Mouse (Mus musculus) embryonic fibroblast, embryonic 13.5 days (primary cell): ENCODE measurements at regions not wholly inside any gene's neighbourhood (a gene's known extent, or its start where the extent isn't known, plus 50 kb on each side); places are given as distances from the start of the nearest gene placed in this dataset.

Source experiments
- H3K27ac ChIP-seq: 2 replicates; pipeline ENCODE4 v1.5.1; 2012; ENCODE audit warnings: low read length, control low read depth, inconsistent platforms; ENCODE audit not compliant: insufficient read depth
- H3K4me1 ChIP-seq: 2 replicates; pipeline ENCODE4 v1.6.1; 2011; ENCODE audit warnings: low read length; ENCODE audit not compliant: control insufficient read depth, insufficient read depth
- H3K4me3 ChIP-seq: 2 replicates; pipeline ENCODE4 v1.5.1; 2011; ENCODE audit warnings: mild to moderate bottlenecking, control low read depth, low read length; ENCODE audit not compliant: insufficient read depth
- CTCF ChIP-seq: IDR thresholded peaks from 2 replicates; pipeline ENCODE4 v1.5.1; 2011; ENCODE audit warnings: mild to moderate bottlenecking, control low read depth, low read length, moderate library complexity, borderline replicate concordance; ENCODE audit not compliant: insufficient read depth
- POLR2A ChIP-seq: IDR thresholded peaks from 2 replicates; pipeline ENCODE4 v1.6.1; 2011; ENCODE audit warnings: low read depth, mild to moderate bottlenecking, control low read depth, low read length, moderate library complexity

- H3K4me1 ChIP-seq: no peaks in the 10 kb centered on the region
- no peak overlapping the region for H3K4me3 ChIP-seq
- TF ChIP-seq POLR2A (no peak), CTCF (no peak)
- H3K27ac ChIP-seq: no peak overlapping the region
These were observed 92.3 kb downstream of the Tes start for GRCm38 (mm10) chr6:17157270-17157669.

GRCm38 (mm10) chr6:17169971-17170781 is 105.2 kb downstream of the Tes start:
- TF ChIP-seq POLR2A: no peak
- TF ChIP-seq CTCF: no peak
- no peak overlapping the region for H3K4me3 ChIP-seq
- H3K4me1 ChIP-seq: peaks cover 14% of the 10 kb centered on the region
- peak overlapping the region; percentile 85 for H3K27ac ChIP-seq

- peaks cover 14% of the 10 kb centered on the region for H3K4me1 ChIP-seq
- TF ChIP-seq POLR2A: no peak
- TF ChIP-seq CTCF: no peak
- no peak overlapping the region for H3K4me3 ChIP-seq
- H3K27ac ChIP-seq: peak overlapping the region; percentile 85
These were observed 105.9 kb downstream of the Tes start for GRCm38 (mm10) chr6:17170782-17171272.

GRCm38 (mm10) chr6:17171273-17172011 is 106.5 kb downstream of the Tes start:
- TF ChIP-seq CTCF (no peak), POLR2A (no peak)
- peak overlapping the region; percentile 85 for H3K27ac ChIP-seq
- H3K4me3 ChIP-seq: no peak overlapping the region
- H3K4me1 ChIP-seq: peaks cover 14% of the 10 kb centered on the region

GRCm38 (mm10) chr6:17172050-17172449 is 107.1 kb downstream of the Tes start:
- peak overlapping the region; percentile 85 for H3K27ac ChIP-seq
- no peak overlapping the region for H3K4me3 ChIP-seq

GRCm38 (mm10) chr6:17177153-17177552 is 103.8 kb upstream of the Cav2 start:
- TF ChIP-seq POLR2A (no peak), CTCF (no peak)
- Histone ChIP-seq H3K4me3 (no peak overlapping the region), H3K27ac (no peak overlapping the region), H3K4me1 (peaks cover under 1% of the 10 kb centered on the region; the same call in 1 of the 2 replicates)

More at GRCm38 (mm10) chr6:17172050-17172449, 107.1 kb downstream of the Tes start:
- peaks cover 14% of the 10 kb centered on the region for H3K4me1 ChIP-seq
- TF ChIP-seq POLR2A: no peak
- no peak for TF ChIP-seq CTCF

- TF ChIP-seq CTCF (no peak), POLR2A (no peak)
- no peak overlapping the region for H3K27ac ChIP-seq
- H3K4me3 ChIP-seq: no peak overlapping the region
- no peaks in the 10 kb centered on the region for H3K4me1 ChIP-seq
These were observed 101.5 kb upstream of the Cav2 start for GRCm38 (mm10) chr6:17179476-17179875.

GRCm38 (mm10) chr6:17186604-17187003 is 94.4 kb upstream of the Cav2 start:
- H3K27ac ChIP-seq: no peak overlapping the region
- no peaks in the 10 kb centered on the region for H3K4me1 ChIP-seq
- H3K4me3 ChIP-seq: no peak overlapping the region
- TF ChIP-seq POLR2A: no peak
- no peak for TF ChIP-seq CTCF

GRCm38 (mm10) chr6:17187106-17187505 is 93.9 kb upstream of the Cav2 start:
- Histone ChIP-seq H3K4me3 (no peak overlapping the region), H3K27ac (0 out of 2 replicates have a peak overlapping the region, but pooled peaks have one; percentile 51), H3K4me1 (no peaks in the 10 kb centered on the region)
- TF ChIP-seq POLR2A (no peak), CTCF (no peak)

- H3K27ac ChIP-seq: no peak overlapping the region
- TF ChIP-seq CTCF: no peak
- no peak for TF ChIP-seq POLR2A
- no peaks in the 10 kb centered on the region; the same call in 1 of the 2 replicates for H3K4me1 ChIP-seq
- H3K4me3 ChIP-seq: no peak overlapping the region
These were observed 85.4 kb upstream of the Cav2 start for GRCm38 (mm10) chr6:17195538-17195937.
